Mouse (Mus musculus) heart, adult 2 months (tissue): ENCODE measurements around the gene Rpl6.

Experiments
- CTCF ChIP-seq: fragments of 200-600 bp; IDR thresholded peaks from 2 replicates; pipeline ENCODE4 v1.8.1; 2022; ENCODE audit warnings: antibody characterized with exemption, mild to moderate bottlenecking, moderate library complexity
- EP300 ChIP-seq: fragments of 200-500 bp; IDR thresholded peaks from 2 replicates; pipeline ENCODE4 v1.6.1; 2011; ENCODE audit warnings: low read depth, low read length, control low read depth; ENCODE audit not compliant: insufficient read depth
- POLR2A ChIP-seq: fragments of 200-500 bp; IDR thresholded peaks from 2 replicates; pipeline ENCODE4 v1.6.1; 2011; ENCODE audit warnings: mild to moderate bottlenecking, low read depth, low read length, control low read depth; ENCODE audit not compliant: insufficient read depth

DNA sequence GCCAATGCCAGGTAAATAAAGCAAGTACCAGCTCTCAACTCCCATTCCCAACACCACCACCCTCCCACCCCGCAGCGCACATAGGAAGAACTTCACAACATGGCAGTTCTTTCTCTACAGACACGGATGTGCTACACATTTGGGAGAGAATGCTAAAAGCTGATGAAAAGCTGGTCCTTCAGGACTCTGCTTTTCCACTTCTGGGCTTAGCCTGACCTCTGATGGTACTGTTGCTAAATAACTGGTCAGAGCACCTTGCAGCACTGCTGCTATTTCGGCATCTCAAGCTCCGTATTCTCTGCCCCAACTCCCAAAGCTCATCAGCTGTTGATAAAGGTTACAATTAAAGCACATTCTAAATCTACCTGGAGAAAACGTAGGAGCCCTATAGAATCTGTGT, 37.4 kb upstream of the Rpl6 start:
- no peak for TF ChIP-seq CTCF
- no peak for TF ChIP-seq EP300
- TF ChIP-seq POLR2A = no peak
